Mouse (Mus musculus): ENCODE results near the gene Abhd16b. TPM values are rescaled to one million over a fixed set of nuclear protein-coding genes. Genes with fewer than 3 reads are reported as not detected.

Gene Abhd16b
- 0.08 and 0.21 TPM in 2 replicates for polyA plus RNA-seq (2016; fragmentation: Nextera tagmentation; extraction: Ambion mirVana)

- no peaks in the 10 kb centered on the region for H3K9me3 ChIP-seq (replicated peaks)
- H3K27ac ChIP-seq = no peak within 1 kb of the TSS
- no peaks in the 10 kb centered on the region for H3K36me3 ChIP-seq
- H3K4me3 ChIP-seq = no peak within 1 kb of the TSS
- 88% methylated on average over 31 of the region's 31 CpGs for WGBS
- DNase-seq (ENCODE audit: low spot score) = no peak
- H3K27me3 ChIP-seq (ENCODE audit: low read depth, poor library complexity, severe bottlenecking) = no peaks in the 10 kb centered on the region
- H3K4me1 ChIP-seq = peaks cover 19% of the 10 kb centered on the region
Observed at GRCm38 (mm10) chr2:181493156-181493927, at the start of gene Abhd16b. Gene Abhd16b, plus strand, starts transcription at chr2:181493206.

- no peaks in the 10 kb centered on the region for H3K4me1 ChIP-seq
- peaks cover 3% of the 10 kb centered on the region; the same call in 1 of the 2 replicates for H3K27me3 ChIP-seq (ENCODE audit: low read depth, poor library complexity, severe bottlenecking)
- H3K9me3 ChIP-seq (replicated peaks) = no peaks in the 10 kb centered on the region
- no peak overlapping the region for H3K27ac ChIP-seq
- no peak for DNase-seq (ENCODE audit: low spot score)
- 84% methylated on average over 4 of the region's 4 CpGs for whole genome bisulfite sequencing
- H3K36me3 ChIP-seq = no peaks in the 10 kb centered on the region
- no peak overlapping the region for H3K4me3 ChIP-seq
Observed at GRCm38 (mm10) chr2:181452181-181452580, 40.8 kb upstream of the Abhd16b start.

GRCm38 (mm10) chr2:181453274-181453673, 39.7 kb upstream of the Abhd16b start:
- Histone ChIP-seq H3K4me3 (no peak overlapping the region), H3K9me3 (replicated peaks) (no peaks in the 10 kb centered on the region), H3K36me3 (no peaks in the 10 kb centered on the region), H3K4me1 (peaks cover 6% of the 10 kb centered on the region), H3K27ac (no peak overlapping the region), H3K27me3 (ENCODE audit: low read depth, poor library complexity, severe bottlenecking) (peaks cover 6% of the 10 kb centered on the region; the same call in 1 of the 2 replicates)
- WGBS = 31% methylated on average over 1 of the region's 1 CpGs
- no peak for DNase-seq (ENCODE audit: low spot score)

GRCm38 (mm10) chr2:181455899-181456298, 37.1 kb upstream of the Abhd16b start:
- no peak overlapping the region for H3K4me3 ChIP-seq
- H3K27ac ChIP-seq = no peak overlapping the region
- no peaks in the 10 kb centered on the region for H3K9me3 ChIP-seq (replicated peaks)
- no peak for DNase-seq (ENCODE audit: low spot score)
- peaks cover 12% of the 10 kb centered on the region; the same call in 1 of the 2 replicates for H3K27me3 ChIP-seq (ENCODE audit: low read depth, poor library complexity, severe bottlenecking)
- peaks cover 25% of the 10 kb centered on the region for H3K4me1 ChIP-seq
- WGBS = 78% methylated on average over 2 of the region's 2 CpGs
- no peaks in the 10 kb centered on the region for H3K36me3 ChIP-seq

GRCm38 (mm10) chr2:181457831-181458230, 35.2 kb upstream of the Abhd16b start:
- no peaks in the 10 kb centered on the region for H3K36me3 ChIP-seq
- H3K4me1 ChIP-seq = peaks cover 28% of the 10 kb centered on the region
- H3K27me3 ChIP-seq (ENCODE audit: low read depth, poor library complexity, severe bottlenecking) = peaks cover 18% of the 10 kb centered on the region; the same call in 1 of the 2 replicates
- H3K27ac ChIP-seq = no peak overlapping the region
- peak overlapping the region; percentile 98 for H3K4me3 ChIP-seq
- 5% methylated on average over 15 of the region's 15 CpGs for WGBS
- no peaks in the 10 kb centered on the region for H3K9me3 ChIP-seq (replicated peaks)
- peak; percentile 34 for DNase-seq (ENCODE audit: low spot score)

- peak overlapping the region; percentile 90 for H3K27ac ChIP-seq
- 1% methylated on average over 72 of the region's 72 CpGs for WGBS
Observed at GRCm38 (mm10) chr2:181458411-181459152, 34.4 kb upstream of the Abhd16b start.

GRCm38 (mm10) chr2:181459153-181459672, 33.8 kb upstream of the Abhd16b start, which contains the start of gene Zbtb46:
Gene Zbtb46, minus strand, starts transcription at chr2:181459426.
- no peaks in the 10 kb centered on the region for H3K9me3 ChIP-seq (replicated peaks)
- H3K4me1 ChIP-seq = peaks cover 33% of the 10 kb centered on the region
- H3K27ac ChIP-seq = peak within 1 kb of the TSS; percentile 90
- H3K36me3 ChIP-seq = no peaks in the 10 kb centered on the region
- 2% methylated on average over 79 of the region's 83 CpGs for WGBS
- DNase-seq (ENCODE audit: low spot score) = peak; percentile 94
- peak within 1 kb of the TSS; percentile 98 for H3K4me3 ChIP-seq
- peaks cover 22% of the 10 kb centered on the region; the same call in 1 of the 2 replicates for H3K27me3 ChIP-seq (ENCODE audit: low read depth, poor library complexity, severe bottlenecking)

More at GRCm38 (mm10) chr2:181458411-181459152, 34.4 kb upstream of the Abhd16b start:
- peak overlapping the region; percentile 98 for H3K4me3 ChIP-seq
- no peaks in the 10 kb centered on the region for H3K9me3 ChIP-seq (replicated peaks)
- H3K27me3 ChIP-seq (ENCODE audit: low read depth, poor library complexity, severe bottlenecking) = peaks cover 22% of the 10 kb centered on the region; the same call in 1 of the 2 replicates
- H3K36me3 ChIP-seq = no peaks in the 10 kb centered on the region
- peak; percentile 74 for DNase-seq (ENCODE audit: low spot score)
- H3K4me1 ChIP-seq = peaks cover 33% of the 10 kb centered on the region

GRCm38 (mm10) chr2:181459673-181460621, 33.1 kb upstream of the Abhd16b start:
- Histone ChIP-seq H3K9me3 (replicated peaks) (no peaks in the 10 kb centered on the region), H3K4me3 (peak overlapping the region; percentile 98), H3K27ac (peak overlapping the region; percentile 90), H3K36me3 (no peaks in the 10 kb centered on the region), H3K27me3 (ENCODE audit: low read depth, poor library complexity, severe bottlenecking) (peaks cover 22% of the 10 kb centered on the region; the same call in 1 of the 2 replicates), H3K4me1 (peaks cover 33% of the 10 kb centered on the region)
- DNase-seq (ENCODE audit: low spot score) = peak; percentile 76
- WGBS = under 1% methylated on average over 71 of the region's 71 CpGs

- no peaks in the 10 kb centered on the region for H3K36me3 ChIP-seq
- peaks cover 22% of the 10 kb centered on the region; the same call in 1 of the 2 replicates for H3K27me3 ChIP-seq (ENCODE audit: low read depth, poor library complexity, severe bottlenecking)
- H3K9me3 ChIP-seq (replicated peaks) = no peaks in the 10 kb centered on the region
- no peak overlapping the region for H3K27ac ChIP-seq
- WGBS = 100% methylated on average over 1 of the region's 1 CpGs
- H3K4me1 ChIP-seq = peaks cover 33% of the 10 kb centered on the region
- H3K4me3 ChIP-seq = no peak overlapping the region
- no peak for DNase-seq (ENCODE audit: low spot score)
Observed at GRCm38 (mm10) chr2:181461536-181462100, 31.4 kb upstream of the Abhd16b start.

GRCm38 (mm10) chr2:181462604-181463003, 30.4 kb upstream of the Abhd16b start:
- H3K27me3 ChIP-seq (ENCODE audit: low read depth, poor library complexity, severe bottlenecking) = peaks cover 16% of the 10 kb centered on the region; the same call in 1 of the 2 replicates

GRCm38 (mm10) chr2:181463008-181463738, 29.8 kb upstream of the Abhd16b start:
- H3K4me1 ChIP-seq = peaks cover 28% of the 10 kb centered on the region
- H3K27ac ChIP-seq = peak overlapping the region; percentile 48; the same call in 1 of the 2 replicates
- no peaks in the 10 kb centered on the region for H3K36me3 ChIP-seq
- H3K4me3 ChIP-seq = no peak overlapping the region
- H3K9me3 ChIP-seq (replicated peaks) = no peaks in the 10 kb centered on the region
- WGBS = 46% methylated on average over 7 of the region's 7 CpGs
- peaks cover 16% of the 10 kb centered on the region; the same call in 1 of the 2 replicates for H3K27me3 ChIP-seq (ENCODE audit: low read depth, poor library complexity, severe bottlenecking)
- DNase-seq (ENCODE audit: low spot score) = no peak

More at GRCm38 (mm10) chr2:181462604-181463003, 30.4 kb upstream of the Abhd16b start:
- no peak for DNase-seq (ENCODE audit: low spot score)
- WGBS = 83% methylated on average over 1 of the region's 1 CpGs
- no peak overlapping the region for H3K27ac ChIP-seq
- peaks cover 33% of the 10 kb centered on the region for H3K4me1 ChIP-seq
- H3K9me3 ChIP-seq (replicated peaks) = no peaks in the 10 kb centered on the region
- H3K36me3 ChIP-seq = no peaks in the 10 kb centered on the region
- H3K4me3 ChIP-seq = no peak overlapping the region

All from limb, embryonic 10.5 days (tissue).